Mouse (Mus musculus) hematopoietic stem cell, adult 5-6 weeks (primary cell): ENCODE measurements around the gene Spi1. TPM values are rescaled to one million over a fixed set of nuclear protein-coding genes. Genes with fewer than 3 reads are reported as not detected.

Experiments used
- total RNA-seq: library from RNA; stranded (forward); fragments of 172-1452, 232-1000 nt; gene quantifications from 2 replicates; pipeline ENCODE4 v1.2.3, GENCODE M21; 2017

The Spi1 gene
- total RNA-seq, 1 experiment from 2014 or later: 58.4 TPM

Other genes starting within 250 kb of the Spi1 start
- gene Mtch2, start 235.2 kb upstream of the Spi1 start, total RNA-seq: 138 and 140 TPM in 2 replicates
- gene C1qtnf4, start 196.5 kb upstream of the Spi1 start, total RNA-seq: not detected in 2 replicates
- gene Kbtbd4, start 177.7 kb upstream of the Spi1 start, total RNA-seq: 25.1 and 37.2 TPM in 2 replicates
- gene Ndufs3, start 177.6 kb upstream of the Spi1 start, total RNA-seq: 62.2 and 92.6 TPM in 2 replicates
- gene Celf1, start 142.0 kb upstream of the Spi1 start, total RNA-seq: 34.6 and 53.8 TPM in 2 replicates
- gene Rapsn, start 46.8 kb upstream of the Spi1 start, total RNA-seq: 0.88 and 2.6 TPM in 2 replicates
- 238 and 247 TPM in 2 replicates for gene Psmc3, start 28.4 kb upstream of the Spi1 start, total RNA-seq
- 12.1 and 16.8 TPM in 2 replicates for gene Slc39a13, start 12.0 kb upstream of the Spi1 start, total RNA-seq
- gene Mybpc3, start 35.8 kb downstream of the Spi1 start, total RNA-seq: 0.69 TPM in 1 of 2 replicates, not detected in the other
- gene Madd, start 101.4 kb downstream of the Spi1 start, total RNA-seq: 41.4 and 56.5 TPM in 2 replicates
- 0.25 TPM in 1 of 2 replicates, not detected in the other for gene Nr1h3, start 120.4 kb downstream of the Spi1 start, total RNA-seq
- gene Acp2, start 120.5 kb downstream of the Spi1 start, total RNA-seq: 7.9 and 11.4 TPM in 2 replicates
- gene Ddb2, start 154.6 kb downstream of the Spi1 start, total RNA-seq: 30.8 and 33.9 TPM in 2 replicates
- 0.35 and 3.0 TPM in 2 replicates for gene Pacsin3, start 173.6 kb downstream of the Spi1 start, total RNA-seq
- gene Arfgap2, start 182.6 kb downstream of the Spi1 start, total RNA-seq: 32.4 and 47.7 TPM in 2 replicates